Mouse (Mus musculus) thymus, adult 2 months (tissue): Measurements from ENCODE around the gene Pih1d3. TPM values are rescaled to one million over a fixed set of nuclear protein-coding genes. Genes with fewer than 3 reads are reported as not detected.

Source experiments
- DNase-seq: peaks from one replicate; pipeline ENCODE4 v3.0.0; 2021
- H3K27ac ChIP-seq: fragments of 200-500 bp; 2 replicates; pipeline ENCODE4 v1.5.1; 2012; ENCODE audit warnings: low read length, control low read depth; ENCODE audit not compliant: control insufficient read depth, insufficient read depth
- H3K27me3 ChIP-seq: fragments of 200-500 bp; 2 replicates; pipeline ENCODE4 v1.6.1; 2012; ENCODE audit warnings: mild to moderate bottlenecking, low read length, moderate library complexity, mixed read lengths; ENCODE audit not compliant: control insufficient read depth, insufficient read depth
- H3K36me3 ChIP-seq: fragments of 200-500 bp; 2 replicates; pipeline ENCODE4 v1.6.1; 2012; ENCODE audit warnings: mild to moderate bottlenecking, low read length, moderate library complexity; ENCODE audit not compliant: control insufficient read depth, insufficient read depth
- H3K4me1 ChIP-seq: fragments of 200-500 bp; replicated peaks from 2 replicates; pipeline ENCODE4 v1.6.1; 2012; ENCODE audit warnings: low read length; ENCODE audit not compliant: control insufficient read depth, insufficient read depth
- H3K4me3 ChIP-seq: fragments of 200-500 bp; 2 replicates; pipeline ENCODE4 v1.5.1; 2012; ENCODE audit warnings: mild to moderate bottlenecking, low read length, control low read depth, moderate library complexity; ENCODE audit not compliant: control insufficient read depth, insufficient read depth
- CTCF ChIP-seq: fragments of 200-500 bp; IDR thresholded peaks from 2 replicates; pipeline ENCODE4 v1.5.1; 2012; ENCODE audit warnings: mild to moderate bottlenecking, control low read depth, low read length, moderate library complexity, borderline replicate concordance; ENCODE audit not compliant: control insufficient read depth, poor library complexity, insufficient read depth; ENCODE audit errors: extremely low read depth
- POLR2A ChIP-seq: fragments of 200-500 bp; IDR thresholded peaks from 2 replicates; pipeline ENCODE4 v1.6.1; 2012; ENCODE audit warnings: mild to moderate bottlenecking, low read length, control low read depth, moderate library complexity; ENCODE audit not compliant: control insufficient read depth, poor library complexity, insufficient read depth; ENCODE audit errors: extremely low read depth
- WGBS: fragments of 180-500 bp; shearing (Covaris S2); methylation state at CpG from one replicate; pipeline ENCODE4 v1.1.7; 2018; 5-methylcytosine and 5-hydroxymethylcytosine counted together
- polyA plus RNA-seq: library from polyadenylated mRNA; depleted of rRNA; stranded (reverse); fragments of >200 nt; gene quantifications from 2 replicates; pipeline ENCODE4 v1.2.3, GENCODE M21; 2012; rRNA removed

The Pih1d3 gene
- polyA plus RNA-seq: not detected in 2 replicates

GRCm38 (mm10) chr1:31222564-31222963, at the start of gene Pih1d3, which contains the start of gene 4931428L18Rik:
Gene Pih1d3 (plus strand): TSS chr1:31222838.
Gene 4931428L18Rik (minus strand): TSS chr1:31222684.
- H3K4me3 ChIP-seq: no peak within 1 kb of the TSS
- 60% methylated on average over 7 of the region's 7 CpGs for WGBS
- DNase-seq: peak; percentile 1
- H3K36me3 ChIP-seq: no peaks in the 10 kb centered on the region
- no peaks in the 10 kb centered on the region for H3K27me3 ChIP-seq
- H3K4me1 ChIP-seq: no peaks in the 10 kb centered on the region
- no peak within 1 kb of the TSS for H3K27ac ChIP-seq
- TF ChIP-seq POLR2A (no peak), CTCF (no peak)

- 93% methylated on average over 3 of the region's 3 CpGs for WGBS
- H3K36me3 ChIP-seq: no peaks in the 10 kb centered on the region
- TF ChIP-seq POLR2A (no peak), CTCF (no peak)
- no peak overlapping the region for H3K4me3 ChIP-seq
- H3K27me3 ChIP-seq: no peaks in the 10 kb centered on the region
- no peaks in the 10 kb centered on the region for H3K4me1 ChIP-seq
- DNase-seq: no peak
- no peak overlapping the region for H3K27ac ChIP-seq
Measured at GRCm38 (mm10) chr1:31175401-31175800, 47.2 kb upstream of the Pih1d3 start.

GRCm38 (mm10) chr1:31176101-31176500, 46.5 kb upstream of the Pih1d3 start, which contains the start of gene Lgsn:
Gene Lgsn (plus strand): TSS chr1:31176401.
- H3K27ac ChIP-seq: no peak within 1 kb of the TSS
- no peaks in the 10 kb centered on the region for H3K4me1 ChIP-seq
- no peak for TF ChIP-seq POLR2A
- no peak for TF ChIP-seq CTCF
- DNase-seq: no peak
- H3K4me3 ChIP-seq: no peak within 1 kb of the TSS
- H3K27me3 ChIP-seq: no peaks in the 10 kb centered on the region
- no peaks in the 10 kb centered on the region for H3K36me3 ChIP-seq
- WGBS: 74% methylated on average over 5 of the region's 5 CpGs

- H3K4me3 ChIP-seq: no peak overlapping the region
- TF ChIP-seq POLR2A (no peak), CTCF (no peak)
- H3K27me3 ChIP-seq: no peaks in the 10 kb centered on the region
- DNase-seq: no peak
- H3K4me1 ChIP-seq: no peaks in the 10 kb centered on the region
- H3K36me3 ChIP-seq: no peaks in the 10 kb centered on the region
- WGBS: 95% methylated on average over 1 of the region's 1 CpGs
- H3K27ac ChIP-seq: no peak overlapping the region
Measured at GRCm38 (mm10) chr1:31178264-31178663, 44.4 kb upstream of the Pih1d3 start.

- DNase-seq: no peak
- H3K4me1 ChIP-seq: no peaks in the 10 kb centered on the region
- H3K36me3 ChIP-seq: no peaks in the 10 kb centered on the region
- H3K27me3 ChIP-seq: no peaks in the 10 kb centered on the region
- no peak overlapping the region for H3K27ac ChIP-seq
- H3K4me3 ChIP-seq: no peak overlapping the region
- TF ChIP-seq CTCF (no peak), POLR2A (no peak)
- WGBS: 86% methylated on average over 10 of the region's 10 CpGs
Measured at GRCm38 (mm10) chr1:31190237-31190866, 32.3 kb upstream of the Pih1d3 start.

- 89% methylated on average over 1 of the region's 1 CpGs for WGBS
- no peak overlapping the region for H3K27ac ChIP-seq
- TF ChIP-seq POLR2A: no peak
- TF ChIP-seq CTCF: no peak
- DNase-seq: no peak
- no peak overlapping the region for H3K4me3 ChIP-seq
- no peaks in the 10 kb centered on the region for H3K27me3 ChIP-seq
- H3K4me1 ChIP-seq: no peaks in the 10 kb centered on the region
- H3K36me3 ChIP-seq: no peaks in the 10 kb centered on the region
Measured at GRCm38 (mm10) chr1:31195633-31196032, 27.0 kb upstream of the Pih1d3 start.
